Mouse (Mus musculus) midbrain, postnatal 0 days (tissue): ENCODE data around the gene Akap8. TPM values are rescaled to one million over a fixed set of nuclear protein-coding genes. Genes with fewer than 3 reads are reported as not detected.

Experiments
- ATAC-seq: fragments of 200-750 bp; cut with Nextera tagmentation; 2 replicates; pipeline ENCODE4 v1.8.0; 2017; ENCODE audit warnings: moderate number of reproducible peaks, mild to moderate bottlenecking, moderate TSS enrichment, moderate library complexity; ENCODE audit not compliant: low FRiP score
- DNase-seq: peaks from one replicate; pipeline ENCODE4 v3.0.0-alpha.2; 2015; ENCODE audit warnings: low spot score
- H3K27ac ChIP-seq: fragments of 300-500 bp; sonication (generic); 2 replicates; pipeline ENCODE4 v1.5.1; 2014; ENCODE audit warnings: low read depth, mild to moderate bottlenecking, low read length, mixed read lengths
- H3K27me3 ChIP-seq: fragments of 300-500 bp; sonication (generic); 2 replicates; pipeline ENCODE4 v1.6.1; 2014; ENCODE audit warnings: low read length, control low read depth, mixed read lengths; ENCODE audit not compliant: insufficient read depth
- H3K36me3 ChIP-seq: fragments of 300-500 bp; sonication (generic); 2 replicates; pipeline ENCODE4 v1.6.1; 2014; ENCODE audit warnings: low read length, control low read depth, mixed read lengths; ENCODE audit not compliant: insufficient read depth
- H3K4me1 ChIP-seq: fragments of 300-500 bp; sonication (generic); 2 replicates; pipeline ENCODE4 v1.6.1; 2014; ENCODE audit warnings: mild to moderate bottlenecking, control low read depth, antibody characterized with exemption, low read length, mixed read lengths; ENCODE audit not compliant: insufficient read depth
- H3K4me2 ChIP-seq: fragments of 300-500 bp; sonication (generic); 2 replicates; pipeline ENCODE4 v1.6.1; 2014; ENCODE audit warnings: low read depth, mild to moderate bottlenecking, low read length, mixed read lengths; ENCODE audit not compliant: poor library complexity, severe bottlenecking
- H3K4me3 ChIP-seq: fragments of 300-500 bp; sonication (generic); 2 replicates; pipeline ENCODE4 v1.5.1; 2014; ENCODE audit warnings: low read depth, mild to moderate bottlenecking, low read length, moderate library complexity
- H3K9ac ChIP-seq: fragments of 300-500 bp; sonication (generic); replicated peaks from 2 replicates; pipeline ENCODE4 v1.6.1; 2014; ENCODE audit warnings: mild to moderate bottlenecking, low read length, moderate library complexity, mixed read lengths; ENCODE audit not compliant: poor library complexity, severe bottlenecking
- H3K9me3 ChIP-seq: fragments of 300-500 bp; sonication (generic); 2 replicates; pipeline ENCODE4 v1.6.1; 2016; ENCODE audit warnings: low read length, control low read depth
- CTCF ChIP-seq: IDR thresholded peaks from 2 replicates; pipeline ENCODE4 v1.5.1; 2016; ENCODE audit warnings: antibody characterized with exemption, mild to moderate bottlenecking
- WGBS: fragments of 180-500 bp; shearing (Covaris S2); extraction: QIAGEN DNeasy Blood & Tissue Kit; methylation state at CpG from one replicate; pipeline ENCODE4 v1.1.7; 2014; 5-methylcytosine and 5-hydroxymethylcytosine counted together
- polyA plus RNA-seq: library from polyadenylated mRNA; unstranded; fragments of >200 nt; fragmentation: Nextera tagmentation; extraction: Ambion mirVana; gene quantifications from 2 replicates; pipeline ENCODE4 v1.2.1, GENCODE M21; 2015
- total RNA-seq: library from RNA; depleted of rRNA; stranded (reverse); fragments of >200 nt; gene quantifications from 2 replicates; pipeline ENCODE4 v1.2.3, GENCODE M21; 2014

Akap8 gene
- total and polyA plus RNA-seq, 2 experiments from 2014 or later: 81.1 to 131 TPM

DNA sequence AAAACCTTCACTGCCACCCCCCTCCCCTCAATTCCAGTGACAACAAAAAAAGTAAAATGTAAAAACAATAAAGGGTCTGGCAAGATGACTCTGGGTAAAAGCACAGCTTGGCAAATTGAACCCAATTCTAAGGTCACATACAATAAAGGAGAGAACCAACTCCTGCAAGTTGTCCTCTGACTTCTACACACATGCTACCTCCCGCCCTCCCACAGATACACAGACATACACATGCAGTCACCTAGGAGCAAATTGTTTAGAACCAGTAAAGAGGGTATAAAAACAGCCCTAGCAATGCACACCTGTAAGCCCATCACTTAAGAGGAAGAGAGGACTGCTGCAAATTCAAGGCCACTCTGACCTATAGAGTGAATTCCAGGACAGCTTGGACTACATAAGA, 1.8 kb upstream of the Akap8 start:
- peaks cover 3% of the 10 kb centered on the region; the same call in 1 of the 2 replicates for H3K4me1 ChIP-seq
- H3K27me3 ChIP-seq: no peaks in the 10 kb centered on the region
- H3K9ac ChIP-seq: no peak overlapping the region
- H3K4me3 ChIP-seq: no peak overlapping the region
- no peak for ATAC-seq
- TF ChIP-seq CTCF: no peak
- H3K4me2 ChIP-seq: no peak overlapping the region
- peaks cover 5% of the 10 kb centered on the region; the same call in 1 of the 2 replicates for H3K36me3 ChIP-seq
- DNase-seq: no peak
- no peak overlapping the region for H3K27ac ChIP-seq
- 92% methylated on average over 1 of the region's 1 CpGs for WGBS
- H3K9me3 ChIP-seq: no peaks in the 10 kb centered on the region

DNA sequence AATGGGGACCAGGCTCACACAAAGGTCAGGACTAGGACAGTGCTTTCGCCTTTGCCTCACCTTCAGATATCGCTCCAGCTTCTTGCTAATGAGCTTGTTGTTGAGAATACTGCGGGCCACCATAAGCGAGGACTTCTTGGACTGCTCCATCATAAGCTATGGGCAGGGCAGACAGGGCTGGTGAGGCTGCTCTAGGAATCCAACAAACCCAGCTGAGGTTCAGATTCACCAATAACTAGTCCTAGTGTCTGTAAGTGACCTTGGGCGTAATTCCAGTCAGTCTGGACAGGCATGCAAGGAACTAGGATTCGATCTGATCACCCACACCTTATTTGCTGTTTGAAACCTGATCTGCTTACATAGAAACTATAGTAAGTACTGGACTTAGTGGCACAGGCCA, 798 bp upstream of the Akap8 start:
- peak overlapping the region; percentile 91 for H3K27ac ChIP-seq
- peak; percentile 3 for DNase-seq
- peak overlapping the region; percentile 67 for H3K4me2 ChIP-seq
- H3K4me1 ChIP-seq: peaks cover 3% of the 10 kb centered on the region; the same call in 1 of the 2 replicates
- H3K27me3 ChIP-seq: no peaks in the 10 kb centered on the region
- H3K36me3 ChIP-seq: peaks cover 13% of the 10 kb centered on the region
- 0 out of 2 replicates have a peak, but pooled peaks have one; percentile 0 for ATAC-seq
- H3K4me3 ChIP-seq: peak overlapping the region; percentile 83
- H3K9ac ChIP-seq: peak overlapping the region; percentile 77
- no peaks in the 10 kb centered on the region for H3K9me3 ChIP-seq
- no peak for TF ChIP-seq CTCF
- 29% methylated on average over 6 of the region's 6 CpGs for WGBS

DNA sequence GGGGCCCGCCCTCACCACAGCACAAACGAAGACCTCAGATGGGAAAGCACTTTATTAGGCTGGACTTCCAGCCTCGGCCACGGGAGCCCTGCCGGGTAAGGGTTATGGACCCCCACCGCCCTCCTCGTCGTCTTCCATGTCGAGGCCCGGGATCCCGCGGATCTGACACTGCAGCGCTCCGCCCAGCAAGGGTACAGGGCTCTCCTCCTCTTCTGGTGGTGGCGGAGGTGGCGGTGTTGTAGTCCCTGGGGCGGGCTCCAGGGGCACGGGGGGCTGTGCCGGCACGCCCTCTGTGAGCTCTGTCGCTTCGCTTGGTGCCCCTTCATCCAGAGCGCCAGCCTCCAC, 324 bp upstream of the Akap8 start:
- H3K4me1 ChIP-seq: peaks cover 3% of the 10 kb centered on the region; the same call in 1 of the 2 replicates
- peak overlapping the region; percentile 91 for H3K27ac ChIP-seq
- ATAC-seq: peak; percentile 65; the same call in 1 of the 2 replicates
- no peak for DNase-seq
- peaks cover 18% of the 10 kb centered on the region for H3K36me3 ChIP-seq
- H3K27me3 ChIP-seq: no peaks in the 10 kb centered on the region
- H3K9ac ChIP-seq: peak overlapping the region; percentile 77
- H3K9me3 ChIP-seq: no peaks in the 10 kb centered on the region
- H3K4me3 ChIP-seq: peak overlapping the region; percentile 83
- peak overlapping the region; percentile 67 for H3K4me2 ChIP-seq
- TF ChIP-seq CTCF: peak; percentile 18; the same call in 1 of the 2 replicates
- WGBS: under 1% methylated on average over 23 of the region's 23 CpGs

DNA sequence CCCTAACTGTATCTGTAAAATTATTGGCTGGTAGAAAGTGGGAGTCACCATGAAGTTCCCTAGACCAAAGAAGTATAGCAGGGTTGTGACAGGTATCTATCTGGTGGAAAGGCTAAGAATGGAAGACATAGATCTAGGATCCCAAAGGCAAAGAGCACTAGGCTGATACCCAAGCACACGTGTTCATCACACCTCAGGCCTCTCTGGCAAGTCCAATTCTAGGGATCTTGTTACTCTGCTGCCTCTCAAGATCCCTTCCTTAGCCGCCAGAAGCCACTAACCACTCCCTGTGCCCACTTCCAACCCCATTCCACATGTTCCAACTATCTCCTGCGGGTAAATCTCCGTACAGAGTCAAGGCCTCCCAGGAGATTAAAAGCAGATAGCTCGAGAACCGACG, 1.1 kb downstream of the Akap8 start:
- H3K36me3 ChIP-seq: peaks cover 29% of the 10 kb centered on the region
- peak overlapping the region; percentile 93 for H3K27ac ChIP-seq
- no peaks in the 10 kb centered on the region for H3K27me3 ChIP-seq
- peak overlapping the region; percentile 77 for H3K4me2 ChIP-seq
- H3K4me3 ChIP-seq: peak overlapping the region; percentile 83
- no peak for TF ChIP-seq CTCF
- no peaks in the 10 kb centered on the region for H3K9me3 ChIP-seq
- peak; percentile 4 for DNase-seq
- under 1% methylated on average over 7 of the region's 7 CpGs for WGBS
- no peak for ATAC-seq
- H3K9ac ChIP-seq: peak overlapping the region; percentile 83
- H3K4me1 ChIP-seq: peaks cover 3% of the 10 kb centered on the region; the same call in 1 of the 2 replicates

DNA sequence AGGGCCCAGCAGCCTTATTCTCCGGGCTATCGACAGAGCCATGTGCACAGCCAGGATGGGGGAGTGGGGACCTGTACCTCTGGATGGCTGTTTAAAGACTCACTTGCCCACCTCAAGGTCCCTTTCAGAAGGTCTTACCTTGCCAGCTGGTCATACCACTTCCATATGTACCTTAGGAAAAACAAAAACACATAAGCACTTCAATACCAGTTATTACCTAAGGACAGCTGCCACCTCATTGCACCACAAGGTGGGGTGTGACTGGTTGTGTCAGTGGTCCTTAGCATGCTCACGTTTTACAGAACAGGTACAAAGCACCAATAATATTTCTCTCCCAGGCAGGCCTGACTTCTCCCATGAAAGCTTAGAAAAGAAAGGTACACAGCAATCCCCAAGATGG, 3.3 kb downstream of the Akap8 start:
- Histone ChIP-seq H3K9me3 (no peaks in the 10 kb centered on the region), H3K4me1 (peaks cover 3% of the 10 kb centered on the region; the same call in 1 of the 2 replicates), H3K9ac (no peak overlapping the region), H3K36me3 (peaks cover 50% of the 10 kb centered on the region), H3K27ac (no peak overlapping the region), H3K4me2 (no peak overlapping the region), H3K4me3 (no peak overlapping the region), H3K27me3 (no peaks in the 10 kb centered on the region)
- 86% methylated on average over 3 of the region's 3 CpGs for WGBS
- DNase-seq (no peak), ATAC-seq (no peak)
- peak; percentile 31; the same call in 1 of the 2 replicates for TF ChIP-seq CTCF

DNA sequence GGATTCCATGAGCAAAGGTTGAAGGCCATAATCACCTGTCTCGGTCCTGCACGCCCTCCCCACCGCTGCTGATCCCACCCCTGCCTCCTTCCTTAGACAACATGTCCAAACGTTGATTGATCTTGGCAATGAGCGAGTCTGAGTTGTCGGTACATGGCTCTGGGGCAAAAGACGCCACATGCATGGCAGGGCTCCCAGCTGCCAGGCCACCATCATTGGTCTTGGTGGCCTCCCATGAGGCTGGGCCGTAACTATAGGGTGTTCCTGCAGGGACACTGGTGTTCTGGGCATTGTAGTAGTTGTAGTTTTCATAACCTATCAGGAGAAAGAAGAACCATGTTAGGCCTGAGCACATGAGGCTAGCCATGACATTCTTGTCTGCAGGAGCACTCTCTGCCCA, 4.0 kb downstream of the Akap8 start:
- Histone ChIP-seq H3K9ac (no peak overlapping the region), H3K27me3 (no peaks in the 10 kb centered on the region), H3K27ac (no peak overlapping the region), H3K4me1 (peaks cover 2% of the 10 kb centered on the region; the same call in 1 of the 2 replicates), H3K9me3 (no peaks in the 10 kb centered on the region), H3K4me3 (no peak overlapping the region), H3K4me2 (no peak overlapping the region), H3K36me3 (peaks cover 57% of the 10 kb centered on the region)
- DNase-seq (no peak), ATAC-seq (no peak)
- TF ChIP-seq CTCF: no peak
- WGBS: 96% methylated on average over 8 of the region's 8 CpGs
